Mouse (Mus musculus) hindbrain, postnatal 0 days (tissue): ENCODE data around the gene Gpd1. TPM values are rescaled to one million over a fixed set of nuclear protein-coding genes. Genes with fewer than 3 reads are reported as not detected.

Experiments
- ATAC-seq: fragments of 200-750 bp; cut with Nextera tagmentation; 2 replicates; pipeline ENCODE4 v1.8.0; 2017; ENCODE audit warnings: mild to moderate bottlenecking, moderate TSS enrichment, moderate library complexity
- DNase-seq: peaks from one replicate; pipeline ENCODE4 v3.0.0-alpha.2; 2015; ENCODE audit warnings: low spot score
- H3K27ac ChIP-seq: fragments of 300-500 bp; sonication (generic); 2 replicates; pipeline ENCODE4 v1.5.1; 2014; ENCODE audit warnings: mild to moderate bottlenecking
- H3K27me3 ChIP-seq: fragments of 300-500 bp; sonication (generic); 2 replicates; pipeline ENCODE4 v1.6.1; 2014; ENCODE audit warnings: low read length, mixed read lengths; ENCODE audit not compliant: insufficient read depth
- H3K36me3 ChIP-seq: fragments of 300-500 bp; sonication (generic); 2 replicates; pipeline ENCODE4 v1.6.1; 2014; ENCODE audit warnings: low read length, mixed read lengths; ENCODE audit not compliant: insufficient read depth
- H3K4me1 ChIP-seq: fragments of 300-500 bp; sonication (generic); 2 replicates; pipeline ENCODE4 v1.6.1; 2014; ENCODE audit warnings: antibody characterized with exemption, low read length, mixed read lengths; ENCODE audit not compliant: insufficient read depth
- H3K4me2 ChIP-seq: fragments of 300-500 bp; sonication (generic); 2 replicates; pipeline ENCODE4 v1.6.1; 2014; ENCODE audit warnings: low read depth, mild to moderate bottlenecking, low read length, moderate library complexity, mixed read lengths
- H3K4me3 ChIP-seq: fragments of 300-500 bp; sonication (generic); 2 replicates; pipeline ENCODE4 v1.5.1; 2014; ENCODE audit warnings: low read length
- H3K9ac ChIP-seq: fragments of 300-500 bp; sonication (generic); replicated peaks from 2 replicates; pipeline ENCODE4 v1.6.1; 2014; ENCODE audit warnings: mild to moderate bottlenecking, low read length, moderate library complexity, mixed read lengths
- H3K9me3 ChIP-seq: fragments of 300-500 bp; sonication (generic); 2 replicates; pipeline ENCODE4 v1.6.1; 2016; ENCODE audit warnings: low read length, mixed read lengths
- CTCF ChIP-seq: IDR thresholded peaks from 2 replicates; pipeline ENCODE4 v1.5.1; 2016; ENCODE audit warnings: antibody characterized with exemption, control low read depth, low read depth
- WGBS: fragments of 180-500 bp; shearing (Covaris S2); extraction: QIAGEN DNeasy Blood & Tissue Kit; methylation state at CpG from one replicate; pipeline ENCODE4 v1.1.7; 2014; 5-methylcytosine and 5-hydroxymethylcytosine counted together
- polyA plus RNA-seq: library from polyadenylated mRNA; unstranded; fragments of >200 nt; fragmentation: Nextera tagmentation; extraction: Ambion mirVana; gene quantifications from 2 replicates; pipeline ENCODE4 v1.2.1, GENCODE M21; 2015
- total RNA-seq: library from RNA; depleted of rRNA; stranded (reverse); fragments of >200 nt; gene quantifications from 2 replicates; pipeline ENCODE4 v1.2.3, GENCODE M21; 2014

The Gpd1 gene
- total and polyA plus RNA-seq, 2 experiments from 2014 or later = 2.5 to 3.7 TPM

- 95% methylated on average over 5 of the region's 5 CpGs for WGBS
- Histone ChIP-seq H3K27ac (no peak overlapping the region), H3K27me3 (no peaks in the 10 kb centered on the region), H3K4me1 (no peaks in the 10 kb centered on the region), H3K36me3 (peaks cover 28% of the 10 kb centered on the region), H3K9me3 (no peaks in the 10 kb centered on the region), H3K4me2 (no peak overlapping the region), H3K4me3 (no peak overlapping the region), H3K9ac (no peak overlapping the region)
- DNase-seq (no peak), ATAC-seq (no peak)
- TF ChIP-seq CTCF = no peak
Measured at GRCm38 (mm10) chr15:99733186-99733585, 15.9 kb downstream of the Gpd1 start.

DNA sequence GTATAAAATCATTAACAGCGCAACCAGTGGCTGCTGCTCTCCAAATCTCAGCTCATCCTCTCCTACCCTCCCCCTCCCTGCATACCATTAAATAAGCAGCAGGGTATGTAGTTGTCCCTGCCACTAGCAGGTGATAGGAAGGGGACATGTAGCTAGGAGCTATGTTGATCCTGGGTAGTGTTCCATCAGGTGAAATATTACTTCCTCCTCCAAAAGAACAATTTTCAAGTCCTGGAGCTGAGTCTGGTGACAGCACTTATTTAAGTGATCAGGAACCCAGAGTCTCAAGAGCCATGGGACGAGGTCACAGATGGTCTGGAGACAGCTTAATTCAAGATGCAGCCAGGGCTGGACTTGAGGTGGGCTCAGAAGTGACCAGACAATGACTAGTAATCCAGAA is 18.3 kb downstream of the Gpd1 start:
- 90% methylated on average over 2 of the region's 2 CpGs for WGBS
- Histone ChIP-seq H3K4me3 (no peak overlapping the region), H3K36me3 (peaks cover 49% of the 10 kb centered on the region), H3K27me3 (no peaks in the 10 kb centered on the region), H3K9ac (no peak overlapping the region), H3K9me3 (no peaks in the 10 kb centered on the region), H3K4me1 (no peaks in the 10 kb centered on the region), H3K4me2 (no peak overlapping the region), H3K27ac (no peak overlapping the region)
- no peak for ATAC-seq
- TF ChIP-seq CTCF = no peak
- no peak for DNase-seq

- no peak for TF ChIP-seq CTCF
- ATAC-seq (no peak), DNase-seq (no peak)
- H3K4me3 ChIP-seq = no peak overlapping the region
- H3K4me2 ChIP-seq = no peak overlapping the region
- no peak overlapping the region for H3K27ac ChIP-seq
- H3K27me3 ChIP-seq = no peaks in the 10 kb centered on the region
- H3K4me1 ChIP-seq = no peaks in the 10 kb centered on the region
- H3K36me3 ChIP-seq = peaks cover 57% of the 10 kb centered on the region
- no peak overlapping the region for H3K9ac ChIP-seq
- 89% methylated on average over 11 of the region's 11 CpGs for WGBS
- H3K9me3 ChIP-seq = no peaks in the 10 kb centered on the region
Measured at GRCm38 (mm10) chr15:99736675-99737074, 19.4 kb downstream of the Gpd1 start.

- no peak overlapping the region for H3K27ac ChIP-seq
- no peak overlapping the region for H3K4me3 ChIP-seq
- DNase-seq (no peak), ATAC-seq (no peak)
- peaks cover 68% of the 10 kb centered on the region for H3K36me3 ChIP-seq
- WGBS = 89% methylated on average over 4 of the region's 4 CpGs
- no peaks in the 10 kb centered on the region for H3K4me1 ChIP-seq
- no peaks in the 10 kb centered on the region for H3K27me3 ChIP-seq
- H3K9me3 ChIP-seq = no peaks in the 10 kb centered on the region
- no peak overlapping the region for H3K4me2 ChIP-seq
- TF ChIP-seq CTCF = no peak
- H3K9ac ChIP-seq = no peak overlapping the region
Measured at GRCm38 (mm10) chr15:99740229-99740628, 22.9 kb downstream of the Gpd1 start.

DNA sequence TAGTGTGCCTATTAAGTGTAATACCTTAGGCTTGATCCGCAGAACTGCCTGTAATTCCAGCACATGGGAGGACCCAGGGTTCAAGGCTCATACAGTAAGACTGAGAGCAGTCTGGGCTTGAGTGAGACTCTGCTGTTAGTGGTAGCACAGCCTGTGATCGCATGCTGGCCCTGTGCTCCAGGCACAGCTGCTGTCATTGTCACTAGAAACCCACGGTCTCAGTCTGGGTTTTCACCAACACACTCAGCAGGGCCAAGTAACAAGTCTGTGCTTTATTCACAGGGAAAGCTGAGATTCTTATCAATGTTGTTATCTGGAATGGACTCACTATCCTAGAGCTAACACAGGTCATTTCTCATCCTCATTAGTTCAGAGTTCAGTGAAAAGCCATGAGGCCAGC is 36.9 kb downstream of the Gpd1 start:
- no peak for ATAC-seq
- no peak for DNase-seq
- no peak for TF ChIP-seq CTCF

DNA sequence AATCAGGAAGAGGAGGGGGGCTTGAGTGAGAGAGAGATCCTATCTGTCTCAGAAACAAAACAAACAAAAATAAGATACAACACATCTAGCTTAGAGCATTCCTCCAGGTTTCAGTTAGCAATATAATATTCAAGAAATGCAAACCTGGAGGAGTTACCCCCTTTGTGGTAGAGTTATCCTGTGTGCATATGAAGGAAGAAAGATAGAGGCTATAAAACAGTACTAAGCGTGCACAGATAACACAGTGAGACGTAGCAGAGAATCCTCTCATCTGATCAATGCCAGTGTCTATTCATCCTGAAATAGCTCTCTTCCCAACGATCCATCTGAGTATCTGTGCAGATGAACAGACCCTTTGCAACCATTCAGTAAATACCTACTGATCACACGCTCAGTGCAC is 50.2 kb downstream of the Gpd1 start:
- ATAC-seq (no peak), DNase-seq (no peak)
- Histone ChIP-seq H3K4me3 (no peak overlapping the region), H3K27ac (no peak overlapping the region), H3K4me1 (peaks cover 5% of the 10 kb centered on the region; the same call in 1 of the 2 replicates), H3K4me2 (no peak overlapping the region), H3K36me3 (no peaks in the 10 kb centered on the region), H3K27me3 (no peaks in the 10 kb centered on the region), H3K9ac (no peak overlapping the region), H3K9me3 (no peaks in the 10 kb centered on the region)
- TF ChIP-seq CTCF = no peak
- 89% methylated on average over 4 of the region's 4 CpGs for WGBS

More for the DNA sequence above, 36.9 kb downstream of the Gpd1 start:
- H3K27me3 ChIP-seq = no peaks in the 10 kb centered on the region
- H3K4me3 ChIP-seq = no peak overlapping the region
- no peak overlapping the region for H3K27ac ChIP-seq
- no peak overlapping the region for H3K9ac ChIP-seq
- no peak overlapping the region for H3K4me2 ChIP-seq
- H3K36me3 ChIP-seq = no peaks in the 10 kb centered on the region
- H3K4me1 ChIP-seq = no peaks in the 10 kb centered on the region
- 65% methylated on average over 3 of the region's 3 CpGs for WGBS
- H3K9me3 ChIP-seq = no peaks in the 10 kb centered on the region

- peaks cover 5% of the 10 kb centered on the region; the same call in 1 of the 2 replicates for H3K4me1 ChIP-seq
- no peaks in the 10 kb centered on the region for H3K27me3 ChIP-seq
- H3K9me3 ChIP-seq = no peaks in the 10 kb centered on the region
- DNase-seq (no peak), ATAC-seq (no peak)
- H3K27ac ChIP-seq = no peak overlapping the region
- no peak overlapping the region for H3K4me2 ChIP-seq
- H3K4me3 ChIP-seq = no peak overlapping the region
- H3K36me3 ChIP-seq = no peaks in the 10 kb centered on the region
- WGBS = 95% methylated on average over 1 of the region's 1 CpGs
- TF ChIP-seq CTCF = no peak
- no peak overlapping the region for H3K9ac ChIP-seq
Measured at GRCm38 (mm10) chr15:99768761-99769160, 51.4 kb downstream of the Gpd1 start.
